Mouse (Mus musculus) embryonic facial prominence, embryonic 15.5 days (tissue): ENCODE data around the gene Tmcc3. TPM values are rescaled to one million over a fixed set of nuclear protein-coding genes. Genes with fewer than 3 reads are reported as not detected.
A peak's percentile ranks its signal among the peaks of the same experiment; 100 is the strongest.
"Not testable (repeated sequence)": the region's sequence is repeated elsewhere in the genome, so short reads cannot be mapped to it uniquely, and the experiment has no call there.

Source experiments
- ATAC-seq: fragments of 200-750 bp; cut with Nextera tagmentation; 2 replicates; pipeline ENCODE4 v1.8.0; 2017; ENCODE audit warnings: low read depth, moderate TSS enrichment; ENCODE audit not compliant: insufficient number of reproducible peaks, low FRiP score, low TSS enrichment
- H3K27ac ChIP-seq: fragments of 300-500 bp; sonication (generic); replicated peaks from 2 replicates; pipeline ENCODE4 v1.5.1; 2015; ENCODE audit warnings: mild to moderate bottlenecking, inconsistent platforms
- H3K27me3 ChIP-seq: fragments of 300-500 bp; sonication (generic); 2 replicates; pipeline ENCODE4 v1.6.1; 2015; ENCODE audit warnings: inconsistent platforms
- H3K36me3 ChIP-seq: fragments of 300-500 bp; sonication (generic); 2 replicates; pipeline ENCODE4 v1.6.1; 2015; ENCODE audit warnings: mild to moderate bottlenecking, inconsistent platforms
- H3K4me1 ChIP-seq: fragments of 300-500 bp; sonication (generic); 2 replicates; pipeline ENCODE4 v1.6.1; 2015; ENCODE audit warnings: inconsistent platforms
- H3K4me2 ChIP-seq: fragments of 300-500 bp; sonication (generic); replicated peaks from 2 replicates; pipeline ENCODE4 v1.6.1; 2015; ENCODE audit warnings: mild to moderate bottlenecking, inconsistent platforms
- H3K4me3 ChIP-seq: fragments of 300-500 bp; sonication (generic); replicated peaks from 2 replicates; pipeline ENCODE4 v1.5.1; 2015; ENCODE audit warnings: mild to moderate bottlenecking, inconsistent platforms
- H3K9ac ChIP-seq: fragments of 300-500 bp; sonication (generic); 2 replicates; pipeline ENCODE4 v1.6.1; 2015; ENCODE audit warnings: inconsistent platforms
- H3K9me3 ChIP-seq: fragments of 300-500 bp; sonication (generic); replicated peaks from 2 replicates; pipeline ENCODE4 v1.6.1; 2016; ENCODE audit warnings: inconsistent platforms
- WGBS: fragments of 180-500 bp; shearing (Covaris S2); methylation state at CpG from one replicate; pipeline ENCODE4 v1.1.7; 2015; 5-methylcytosine and 5-hydroxymethylcytosine counted together
- polyA plus RNA-seq: library from polyadenylated mRNA; unstranded; fragments of >200 nt; fragmentation: Nextera tagmentation; extraction: Ambion mirVana; gene quantifications from 2 replicates; pipeline ENCODE4 v1.2.1, GENCODE M21; 2015

Gene Tmcc3
- polyA plus RNA-seq, 1 experiment from 2014 or later, result 14.2 TPM

DNA sequence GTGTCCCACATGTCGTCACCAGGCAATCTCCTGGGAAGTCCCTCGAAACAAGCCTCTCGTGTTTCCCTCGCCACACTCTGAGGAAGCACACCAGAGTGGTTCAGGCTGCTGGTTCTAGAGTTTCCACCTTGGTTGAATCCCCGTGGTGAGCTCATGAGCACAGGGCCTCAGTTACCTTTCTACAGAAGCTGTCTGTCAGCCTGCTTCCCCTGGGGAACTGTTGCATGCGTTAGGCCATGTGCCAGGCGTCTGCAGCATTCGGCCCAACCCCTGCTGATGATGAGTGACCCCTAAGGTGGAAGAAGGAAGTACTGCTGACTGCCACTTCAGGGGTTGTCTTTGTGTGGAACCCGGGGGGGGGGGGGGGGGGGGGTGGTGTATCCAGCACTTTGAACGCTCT lies 210.0 kb downstream of the Tmcc3 start:
- H3K9me3 ChIP-seq, result no peaks in the 10 kb centered on the region
- 30% methylated on average over 10 of the region's 10 CpGs for WGBS
- H3K4me3 ChIP-seq, result no peak overlapping the region
- H3K27ac ChIP-seq, result no peak overlapping the region
- no peaks in the 10 kb centered on the region for H3K36me3 ChIP-seq
- peaks cover 35% of the 10 kb centered on the region for H3K4me1 ChIP-seq
- no peak overlapping the region for H3K4me2 ChIP-seq
- H3K27me3 ChIP-seq, result peaks cover 6% of the 10 kb centered on the region; the same call in 1 of the 2 replicates
- no peak for ATAC-seq
- H3K9ac ChIP-seq, result no peak overlapping the region

DNA sequence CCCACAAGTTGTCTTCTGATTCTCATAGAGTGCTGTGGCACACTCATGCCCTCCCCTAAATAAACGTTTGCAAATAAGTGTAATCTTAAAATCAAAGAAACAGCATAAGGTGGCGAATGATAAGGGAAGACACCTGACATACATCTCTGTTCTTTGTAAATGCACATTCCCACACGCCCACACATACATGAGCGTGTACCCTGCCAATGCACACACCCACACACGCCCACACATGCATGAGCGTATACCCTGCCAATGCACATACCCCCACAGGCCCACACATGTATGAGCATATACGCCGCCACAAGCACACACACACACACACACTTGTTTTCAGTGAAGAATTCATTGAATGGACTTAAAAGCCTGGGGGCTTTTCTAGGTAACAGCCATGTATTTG lies 211.5 kb downstream of the Tmcc3 start:
- ATAC-seq, result no peak
- no peak overlapping the region for H3K4me3 ChIP-seq
- no peak overlapping the region; the same call in 1 of the 2 replicates for H3K4me2 ChIP-seq
- H3K36me3 ChIP-seq, result no peaks in the 10 kb centered on the region
- H3K9me3 ChIP-seq, result no peaks in the 10 kb centered on the region
- no peak overlapping the region for H3K9ac ChIP-seq
- 64% methylated on average over 8 of the region's 8 CpGs for WGBS
- H3K27me3 ChIP-seq, result peaks cover 3% of the 10 kb centered on the region; the same call in 1 of the 2 replicates
- H3K27ac ChIP-seq, result no peak overlapping the region
- peaks cover 34% of the 10 kb centered on the region for H3K4me1 ChIP-seq

DNA sequence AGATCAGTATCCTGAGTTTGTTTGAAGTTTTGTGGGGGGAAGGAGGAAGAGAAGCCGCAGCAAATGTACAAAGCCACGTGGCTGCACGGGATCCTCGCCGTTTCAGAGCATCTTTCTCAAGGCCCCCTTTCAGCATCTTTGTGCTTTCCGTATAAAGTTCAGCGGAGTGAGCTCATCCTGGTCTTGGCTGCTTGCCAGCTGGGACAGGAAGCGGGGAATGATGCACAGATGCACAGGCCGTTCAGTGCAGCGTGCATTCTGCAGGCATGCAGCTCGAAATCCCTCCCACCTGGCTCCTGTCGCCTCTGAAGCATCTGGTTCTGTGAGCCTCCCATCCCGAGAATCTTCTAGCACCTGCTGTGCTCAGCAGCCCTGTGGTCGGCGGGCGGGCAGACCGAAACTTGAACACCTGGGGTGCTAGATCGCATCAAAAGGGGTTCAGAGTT lies 212.0 kb downstream of the Tmcc3 start:
- Histone ChIP-seq H3K36me3 (no peaks in the 10 kb centered on the region), H3K9ac (no peak overlapping the region), H3K4me3 (no peak overlapping the region), H3K4me2 (no peak overlapping the region; the same call in 1 of the 2 replicates), H3K27ac (no peak overlapping the region), H3K4me1 (peaks cover 34% of the 10 kb centered on the region), H3K27me3 (no peaks in the 10 kb centered on the region), H3K9me3 (no peaks in the 10 kb centered on the region)
- 4% methylated on average over 18 of the region's 18 CpGs for WGBS
- peak; percentile 45; the same call in 1 of the 2 replicates for ATAC-seq

DNA sequence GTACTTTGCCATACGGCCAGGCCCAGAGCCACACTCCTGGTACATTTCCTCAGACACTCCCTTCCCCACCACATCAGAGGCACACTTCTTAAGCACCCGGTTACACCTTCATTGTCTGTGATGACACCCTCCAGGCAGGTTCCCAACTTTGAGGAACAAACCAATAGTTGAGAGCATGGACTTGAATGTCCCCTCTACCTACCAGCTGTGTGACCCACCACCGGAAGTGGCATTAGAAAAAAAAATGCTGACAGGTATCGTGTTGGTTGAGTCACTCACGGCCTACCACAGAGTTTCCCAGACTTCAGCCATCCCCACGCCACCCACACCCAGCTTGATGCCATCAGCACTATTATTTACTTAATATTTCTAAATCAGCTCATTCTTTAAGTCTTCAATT lies 213.2 kb downstream of the Tmcc3 start:
- 53% methylated on average over 6 of the region's 6 CpGs for WGBS
- H3K4me2 ChIP-seq, result no peak overlapping the region
- no peaks in the 10 kb centered on the region for H3K9me3 ChIP-seq

DNA sequence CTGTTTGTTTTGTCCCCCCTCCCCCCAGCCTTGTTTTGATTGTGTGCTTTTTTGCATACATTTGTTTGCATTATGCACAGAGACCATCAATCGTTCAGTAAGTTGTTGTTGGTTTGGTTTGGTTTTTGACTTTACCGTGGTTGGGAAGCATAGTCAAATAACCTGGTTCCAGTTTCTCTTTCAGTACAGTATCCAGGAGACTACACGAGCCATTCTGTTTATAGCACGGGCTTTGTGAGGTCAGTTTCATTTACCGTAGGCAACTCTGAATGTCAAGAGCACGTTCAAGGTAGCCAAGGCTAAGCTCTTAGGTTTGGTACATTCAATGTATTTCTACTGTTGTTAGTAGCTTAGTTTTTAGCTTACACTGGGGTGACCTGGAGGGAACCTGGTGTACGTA lies 214.0 kb downstream of the Tmcc3 start:
- Histone ChIP-seq H3K9me3 (no peaks in the 10 kb centered on the region), H3K27ac (no peak overlapping the region), H3K9ac (no peak overlapping the region), H3K4me2 (no peak overlapping the region), H3K4me3 (no peak overlapping the region), H3K27me3 (no peaks in the 10 kb centered on the region), H3K36me3 (no peaks in the 10 kb centered on the region), H3K4me1 (peaks cover 23% of the 10 kb centered on the region)
- no peak for ATAC-seq
- 79% methylated on average over 7 of the region's 7 CpGs for WGBS

More for the DNA sequence above, 213.2 kb downstream of the Tmcc3 start:
- Histone ChIP-seq H3K36me3 (no peaks in the 10 kb centered on the region), H3K27me3 (no peaks in the 10 kb centered on the region), H3K27ac (no peak overlapping the region), H3K9ac (no peak overlapping the region), H3K4me1 (peaks cover 31% of the 10 kb centered on the region), H3K4me3 (no peak overlapping the region)
- ATAC-seq, result no peak

DNA sequence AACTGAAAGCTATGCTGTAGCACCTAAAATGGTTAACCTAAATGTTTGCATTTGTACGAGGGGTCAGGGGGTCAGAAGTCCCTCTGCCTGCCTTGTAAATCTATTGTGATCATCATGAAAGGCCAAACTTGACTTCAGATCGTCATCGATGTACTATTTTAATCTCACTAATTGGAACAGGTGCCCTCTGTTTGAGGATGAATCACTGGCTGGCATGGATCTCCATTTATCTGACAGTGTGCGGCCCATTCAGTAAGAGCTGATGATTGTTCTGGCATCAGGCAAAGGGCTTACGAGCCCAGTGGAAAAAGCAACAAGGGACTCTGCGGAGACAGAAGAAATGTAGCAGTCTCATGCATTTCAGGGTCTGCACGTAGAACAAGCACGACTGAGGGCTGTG lies 215.1 kb downstream of the Tmcc3 start:
- Histone ChIP-seq H3K9me3 (no peaks in the 10 kb centered on the region), H3K36me3 (no peaks in the 10 kb centered on the region), H3K27ac (no peak overlapping the region), H3K9ac (no peak overlapping the region), H3K4me3 (no peak overlapping the region), H3K4me2 (no peak overlapping the region), H3K4me1 (peaks cover 12% of the 10 kb centered on the region), H3K27me3 (no peaks in the 10 kb centered on the region)
- ATAC-seq, result no peak
- WGBS, result 78% methylated on average over 8 of the region's 8 CpGs

DNA sequence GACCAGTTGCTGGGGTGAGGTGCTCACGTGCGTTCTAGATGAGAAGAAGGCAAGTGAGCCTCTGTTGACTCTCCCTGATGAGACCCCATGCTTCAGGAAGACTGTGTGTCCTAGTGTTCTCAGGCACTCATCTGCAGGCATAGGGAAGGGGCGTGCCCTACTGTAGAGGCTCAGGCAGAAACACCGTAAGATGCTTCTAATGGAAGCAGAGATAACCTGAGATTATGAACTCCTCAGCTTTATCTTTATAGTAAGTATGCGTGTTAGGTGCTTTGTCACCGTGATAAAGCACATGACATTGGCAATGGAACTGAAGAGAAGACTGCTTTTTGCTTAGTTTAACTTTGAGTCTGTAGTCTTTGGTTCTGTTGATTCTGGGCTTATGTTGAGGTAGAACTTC lies 215.5 kb downstream of the Tmcc3 start:
- H3K36me3 ChIP-seq, result no peaks in the 10 kb centered on the region
- no peak overlapping the region for H3K27ac ChIP-seq
- H3K4me3 ChIP-seq, result no peak overlapping the region
- H3K4me1 ChIP-seq, result peaks cover 11% of the 10 kb centered on the region
- no peak overlapping the region for H3K4me2 ChIP-seq
- ATAC-seq, result no peak
- no peaks in the 10 kb centered on the region for H3K27me3 ChIP-seq
- 89% methylated on average over 6 of the region's 6 CpGs for WGBS
- H3K9me3 ChIP-seq, result no peaks in the 10 kb centered on the region
- H3K9ac ChIP-seq, result no peak overlapping the region

DNA sequence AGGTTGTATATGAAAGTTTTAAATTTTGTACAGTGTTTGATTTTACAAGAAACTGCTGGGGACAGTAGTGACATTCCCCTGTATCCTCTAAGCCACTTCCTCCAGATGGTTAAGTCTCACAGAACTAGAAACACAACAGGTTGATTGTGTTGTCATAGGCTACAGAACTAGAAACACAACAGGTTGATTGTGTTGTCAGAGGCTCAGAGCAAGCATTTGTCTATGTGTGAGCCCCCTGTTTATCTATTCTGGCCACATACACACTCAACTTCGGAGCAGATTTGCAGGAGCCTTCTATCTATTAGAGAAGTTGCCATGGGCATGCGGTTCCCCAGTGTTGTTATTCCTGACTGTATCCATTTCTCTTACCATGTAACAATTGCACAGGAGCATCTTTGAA lies 218.3 kb downstream of the Tmcc3 start:
- no peak for ATAC-seq
- Histone ChIP-seq H3K27me3 (no peaks in the 10 kb centered on the region), H3K4me2 (no peak overlapping the region), H3K4me3 (no peak overlapping the region), H3K36me3 (no peaks in the 10 kb centered on the region), H3K4me1 (no peaks in the 10 kb centered on the region; the same call in 1 of the 2 replicates), H3K27ac (no peak overlapping the region), H3K9ac (no peak overlapping the region), H3K9me3 (no peaks in the 10 kb centered on the region)
- WGBS, result 71% methylated on average over 2 of the region's 2 CpGs

DNA sequence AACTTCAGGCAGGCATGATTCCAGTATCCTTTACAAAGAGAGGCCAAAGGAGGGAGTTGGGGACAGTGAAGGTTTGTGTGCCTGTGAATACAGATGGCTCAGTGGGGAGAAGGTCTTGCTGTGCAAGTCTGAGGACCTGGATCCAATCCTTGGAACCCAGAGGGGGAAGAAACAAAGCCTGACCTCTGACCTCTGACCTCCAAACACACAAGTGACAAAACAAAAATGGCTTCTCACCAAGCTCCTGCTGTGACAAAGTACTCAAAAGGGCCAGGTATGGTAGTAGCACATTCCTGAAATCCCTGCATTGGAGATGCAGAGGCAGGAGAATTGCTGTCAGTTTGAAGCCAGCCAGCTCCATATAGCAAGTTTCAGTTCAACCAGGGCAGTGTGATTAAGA lies 219.7 kb downstream of the Tmcc3 start:
- H3K9me3 ChIP-seq, result no peaks in the 10 kb centered on the region
- no peak for ATAC-seq
- no peaks in the 10 kb centered on the region for H3K27me3 ChIP-seq
- no peak overlapping the region for H3K4me3 ChIP-seq
- no peak overlapping the region for H3K4me2 ChIP-seq
- H3K36me3 ChIP-seq, result no peaks in the 10 kb centered on the region
- no peak overlapping the region for H3K9ac ChIP-seq
- H3K27ac ChIP-seq, result no peak overlapping the region
- H3K4me1 ChIP-seq, result no peaks in the 10 kb centered on the region

DNA sequence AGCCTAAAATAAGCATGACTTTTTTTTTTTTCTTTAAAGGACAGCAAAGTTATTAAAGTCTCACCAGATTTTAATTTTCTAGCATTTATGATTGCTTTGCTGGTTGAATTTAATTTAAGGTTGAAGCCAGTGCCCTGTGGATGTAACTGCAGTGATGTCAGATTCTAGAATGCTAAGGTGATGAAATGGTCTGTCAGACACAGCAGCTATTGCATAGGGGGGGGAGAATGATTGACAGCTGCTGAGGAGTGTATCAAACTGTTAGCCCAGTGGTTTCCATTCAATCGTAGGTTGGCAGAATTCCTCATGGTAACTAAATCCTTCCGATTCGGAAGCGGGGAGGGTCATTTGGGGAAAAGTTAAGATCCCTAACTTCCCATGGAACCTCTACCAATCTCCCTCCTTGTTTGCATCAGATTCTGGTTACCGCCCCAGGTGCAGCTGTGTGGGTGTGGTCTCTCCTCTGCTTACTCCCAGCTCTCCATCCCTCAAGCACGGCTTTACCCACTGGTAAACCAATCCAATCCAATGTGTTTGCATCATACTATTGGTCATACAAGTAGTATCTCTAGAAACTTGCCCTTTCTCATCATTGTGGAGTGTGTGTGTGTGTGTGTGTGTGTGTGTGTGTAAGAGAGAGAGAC lies 221.5 kb downstream of the Tmcc3 start:
- Histone ChIP-seq H3K4me1 (no peaks in the 10 kb centered on the region), H3K9me3 (no peaks in the 10 kb centered on the region), H3K4me2 (no peak overlapping the region), H3K4me3 (no peak overlapping the region), H3K9ac (no peak overlapping the region), H3K27ac (no peak overlapping the region), H3K36me3 (no peaks in the 10 kb centered on the region), H3K27me3 (no peaks in the 10 kb centered on the region)
- WGBS, result 48% methylated on average over 6 of the region's 6 CpGs
- ATAC-seq, result no peak

DNA sequence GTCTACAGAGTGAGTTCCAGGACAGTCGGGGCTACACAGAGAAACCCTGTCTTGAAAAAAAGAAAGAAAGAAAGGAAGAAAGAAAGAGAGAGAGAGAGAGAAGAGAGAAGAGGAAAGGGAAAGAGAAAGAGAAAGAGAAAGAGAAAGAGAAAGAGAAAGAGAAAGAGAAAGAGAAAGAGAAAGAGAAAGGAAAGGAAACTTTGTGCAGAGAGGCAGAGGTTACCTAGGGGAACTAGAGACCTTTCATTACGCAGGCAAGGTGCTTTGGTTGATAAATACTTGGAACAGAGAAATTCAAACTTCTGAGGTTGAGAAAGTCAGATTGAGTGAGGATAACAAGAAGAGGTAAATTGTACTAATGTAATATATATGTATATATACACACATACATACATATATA lies 226.9 kb downstream of the Tmcc3 start:
- ATAC-seq, H3K4me2 ChIP-seq: not testable (repeated sequence)

DNA sequence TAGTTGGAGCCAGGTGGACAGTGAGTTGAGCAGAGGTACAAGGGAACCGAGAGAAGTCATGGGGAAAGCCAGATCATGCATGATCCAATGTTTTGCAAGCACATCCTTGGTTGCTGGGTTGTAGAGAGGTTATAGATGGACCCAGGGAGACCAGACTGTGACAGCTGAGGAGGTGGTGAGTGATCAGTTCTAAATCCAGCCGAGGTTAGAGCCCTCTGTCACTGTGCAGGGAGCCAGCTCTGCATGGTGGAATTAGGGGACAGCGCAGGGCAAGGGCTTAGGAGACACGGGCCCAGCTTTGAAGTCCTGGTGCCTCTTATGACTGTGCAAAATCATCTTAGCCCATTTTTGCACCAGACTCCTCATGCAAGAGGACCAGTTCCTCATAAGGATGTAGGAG lies 228.5 kb downstream of the Tmcc3 start:
- WGBS, result 79% methylated on average over 4 of the region's 4 CpGs

More for the DNA sequence above, 226.9 kb downstream of the Tmcc3 start:
- H3K36me3 ChIP-seq, H3K4me3 ChIP-seq, H3K4me1 ChIP-seq, H3K27ac ChIP-seq, H3K9ac ChIP-seq, H3K9me3 ChIP-seq, H3K27me3 ChIP-seq: not testable (repeated sequence)
- 89% methylated on average over 2 of the region's 2 CpGs for WGBS

More for the DNA sequence above, 228.5 kb downstream of the Tmcc3 start:
- no peak overlapping the region for H3K4me2 ChIP-seq
- H3K9ac ChIP-seq, result no peak overlapping the region
- ATAC-seq, result no peak
- H3K27ac ChIP-seq, result no peak overlapping the region
- H3K4me3 ChIP-seq, result no peak overlapping the region
- H3K27me3 ChIP-seq, result no peaks in the 10 kb centered on the region
- H3K4me1 ChIP-seq, result peaks cover 6% of the 10 kb centered on the region; the same call in 1 of the 2 replicates
- H3K9me3 ChIP-seq, result no peaks in the 10 kb centered on the region; the same call in 1 of the 2 replicates
- no peaks in the 10 kb centered on the region for H3K36me3 ChIP-seq
